ENCODE assay signal across 19 mouse cellular contexts in the genomic region with DNA sequence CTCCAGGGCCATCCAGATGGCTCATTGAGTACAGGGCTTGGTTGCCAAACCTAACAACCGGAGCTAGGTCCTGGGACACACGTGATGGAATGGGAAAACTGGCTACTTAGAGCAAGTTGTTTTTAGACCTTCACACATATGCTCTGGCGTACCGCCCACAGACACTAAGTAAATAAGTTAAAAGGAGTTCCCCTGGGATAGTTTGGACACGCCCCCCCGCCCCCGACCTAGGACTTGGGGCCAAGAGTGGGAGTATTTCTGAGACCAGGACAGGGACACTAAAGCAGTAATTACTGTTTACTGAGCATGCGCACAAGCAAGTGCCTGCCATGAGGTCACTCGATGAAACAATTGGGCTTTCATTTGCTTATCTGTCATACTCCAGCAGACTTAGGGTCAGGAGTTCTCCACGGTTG. TPM values are rescaled to one million over a fixed set of nuclear protein-coding genes. Genes with fewer than 3 reads are reported as not detected.
A peak's percentile ranks its signal among the peaks of the same experiment; 100 is the strongest.
DNase-seq lines count a peak whose midpoint lies in the region; ATAC-seq lines count a peak whose summit lies in the region.
"Had no signal": no experiment of that assay in that cellular context is flagged by ENCODE, and none has a peak within 500 bp of the region (broad histone marks: within the 10 kb centered on the region; RNA-seq: fewer than 3 reads in every experiment).

No protein-coding gene starts in this region.

- intact Hi-C loops in heart, postnatal 14 days (cut with DNase I), result loop anchor here (5.0 kb wide), 1 partner anchor 138 kb away; no protein-coding TSS in a partner anchor

- H3K4me1 ChIP-seq in liver, embryonic 15.5 days (replicated peaks), result peaks cover 3% of the 10 kb centered on the region
- peaks cover 30% of the 10 kb centered on the region for H3K4me1 ChIP-seq in intestine, embryonic 14.5 days (replicated peaks; ENCODE audit: control insufficient read depth, insufficient read depth, low read length)
- peaks cover 14% of the 10 kb centered on the region; the same call in 1 of the 2 replicates for H3K4me1 ChIP-seq in stomach, embryonic 14.5 days (ENCODE audit: control insufficient read depth, insufficient read depth, low read length)
- no peaks in the 10 kb centered on the region for H3K4me1 ChIP-seq in forebrain, embryonic 16.5 days (replicated peaks; ENCODE audit: control insufficient read depth, insufficient read depth, low read length)
- no peaks in the 10 kb centered on the region for H3K4me1 ChIP-seq in midbrain, embryonic 14.5 days (ENCODE audit: control insufficient read depth, insufficient read depth, low read length)

- no peaks in the 10 kb centered on the region for H3K9me3 ChIP-seq in liver, embryonic 15.5 days (replicated peaks)
- no peaks in the 10 kb centered on the region for H3K9me3 ChIP-seq in intestine, embryonic 14.5 days (ENCODE audit: control insufficient read depth, low read length)
- no peaks in the 10 kb centered on the region for H3K9me3 ChIP-seq in stomach, embryonic 14.5 days (ENCODE audit: control insufficient read depth, low read depth, low read length)
- no peaks in the 10 kb centered on the region for H3K9me3 ChIP-seq in forebrain, embryonic 16.5 days (ENCODE audit: control insufficient read depth, low read length)
- H3K9me3 ChIP-seq in midbrain, embryonic 14.5 days (ENCODE audit: control insufficient read depth, low read length), result no peaks in the 10 kb centered on the region
- H3K9me3 ChIP-seq: G1E; hindbrain, embryonic 12.5 days; limb, embryonic 13.5 days had no signal

- no peak overlapping the region for H3K4me2 ChIP-seq in liver, embryonic 15.5 days
- no peak overlapping the region for H3K4me2 ChIP-seq in intestine, embryonic 14.5 days (ENCODE audit: low read length)
- no peak overlapping the region for H3K4me2 ChIP-seq in stomach, embryonic 14.5 days (replicated peaks; ENCODE audit: low read depth, low read length)
- no peak overlapping the region for H3K4me2 ChIP-seq in forebrain, embryonic 16.5 days (ENCODE audit: low read length)
- H3K4me2 ChIP-seq in midbrain, embryonic 14.5 days (ENCODE audit: low read length), result no peak overlapping the region
- H3K4me2 ChIP-seq: hindbrain, embryonic 12.5 days; limb, embryonic 13.5 days had no signal

- no peak overlapping the region for H3K4me3 ChIP-seq in liver, embryonic 15.5 days (replicated peaks)
- H3K4me3 ChIP-seq in intestine, embryonic 14.5 days (ENCODE audit: low read depth, low read length), result no peak overlapping the region
- no peak overlapping the region for H3K4me3 ChIP-seq in stomach, embryonic 14.5 days (ENCODE audit: low read depth, low read length)
- no peak overlapping the region for H3K4me3 ChIP-seq in forebrain, embryonic 16.5 days (replicated peaks; ENCODE audit: low read length)
- H3K4me3 ChIP-seq in midbrain, embryonic 14.5 days (replicated peaks; ENCODE audit: low read depth, low read length), result no peak overlapping the region
- H3K4me3 ChIP-seq: hindbrain, embryonic 12.5 days; limb, embryonic 13.5 days had no signal

- ATAC-seq in liver, embryonic 15.5 days (ENCODE audit: insufficient read depth), result peak; percentile 53
- ATAC-seq in intestine, embryonic 14.5 days (replicated peaks; ENCODE audit: low FRiP score, low TSS enrichment, low read depth), result peak; percentile 72
- no peak for ATAC-seq in stomach, embryonic 14.5 days (ENCODE audit: insufficient number of reproducible peaks, insufficient read depth, low FRiP score, low read depth)
- ATAC-seq in forebrain, embryonic 16.5 days, result no peak
- ATAC-seq in midbrain, embryonic 14.5 days (ENCODE audit: low FRiP score, low TSS enrichment), result no peak

- WGBS in liver, embryonic 15.5 days (ENCODE audit: insufficient replicate concordance), result 64% methylated on average over 10 of the region's 10 CpGs
- WGBS in intestine, embryonic 14.5 days, result 62% methylated on average over 10 of the region's 10 CpGs
- WGBS in stomach, embryonic 14.5 days, result 62% methylated on average over 10 of the region's 10 CpGs
- 82% methylated on average over 10 of the region's 10 CpGs for WGBS in forebrain, embryonic 16.5 days
- WGBS in midbrain, embryonic 14.5 days, result 61% methylated on average over 10 of the region's 10 CpGs

- H3K36me3 ChIP-seq in liver, embryonic 15.5 days (replicated peaks), result no peaks in the 10 kb centered on the region
- no peaks in the 10 kb centered on the region for H3K36me3 ChIP-seq in intestine, embryonic 14.5 days (ENCODE audit: control insufficient read depth, insufficient read depth, low read length)
- no peaks in the 10 kb centered on the region for H3K36me3 ChIP-seq in stomach, embryonic 14.5 days (ENCODE audit: control insufficient read depth, insufficient read depth, low read length)
- H3K36me3 ChIP-seq in forebrain, embryonic 16.5 days (ENCODE audit: control insufficient read depth, insufficient read depth), result no peaks in the 10 kb centered on the region
- no peaks in the 10 kb centered on the region for H3K36me3 ChIP-seq in midbrain, embryonic 14.5 days (ENCODE audit: control insufficient read depth, insufficient read depth, low read length)
- H3K36me3 ChIP-seq: G1E; hindbrain, embryonic 12.5 days; limb, embryonic 13.5 days had no signal

- DNase-seq in heart, postnatal 4 days, result peak; percentile 75
- DNase-seq in heart, postnatal 14 days, result no peak
- DNase-seq in liver, result no peak
- DNase-seq in intestine, embryonic 14.5 days (ENCODE audit: low spot score), result peak; percentile 75
- no peak for DNase-seq in midbrain, embryonic 14.5 days
- DNase-seq: adrenal gland, postnatal 14 days; cerebellum, postnatal 10 days; thymus, postnatal 36 days had no signal

- no peak overlapping the region for H3K27ac ChIP-seq in liver, embryonic 15.5 days (replicated peaks)
- H3K27ac ChIP-seq in intestine, embryonic 14.5 days (ENCODE audit: low read depth), result peak overlapping the region; percentile 51
- H3K27ac ChIP-seq in stomach, embryonic 14.5 days (ENCODE audit: low read length), result peak overlapping the region; percentile 39; the same call in 1 of the 2 replicates
- no peak overlapping the region for H3K27ac ChIP-seq in forebrain, embryonic 16.5 days (ENCODE audit: low read length)
- no peak overlapping the region for H3K27ac ChIP-seq in midbrain, embryonic 14.5 days (replicated peaks; ENCODE audit: low read depth, low read length)
- H3K27ac ChIP-seq: hindbrain, embryonic 12.5 days; limb, embryonic 13.5 days had no signal

- no peak overlapping the region for H3K9ac ChIP-seq in liver, embryonic 15.5 days
- H3K9ac ChIP-seq in intestine, embryonic 14.5 days (ENCODE audit: low read length), result no peak overlapping the region
- no peak overlapping the region for H3K9ac ChIP-seq in stomach, embryonic 14.5 days (replicated peaks; ENCODE audit: low read depth, low read length)
- H3K9ac ChIP-seq in forebrain, embryonic 16.5 days (replicated peaks; ENCODE audit: low read depth, low read length), result no peak overlapping the region
- no peak overlapping the region for H3K9ac ChIP-seq in midbrain, embryonic 14.5 days (replicated peaks; ENCODE audit: low read length)
- H3K9ac ChIP-seq: hindbrain, embryonic 12.5 days; limb, embryonic 13.5 days had no signal

- H3K27me3 ChIP-seq in liver, embryonic 15.5 days, result peaks cover 2% of the 10 kb centered on the region
- no peaks in the 10 kb centered on the region for H3K27me3 ChIP-seq in intestine, embryonic 14.5 days (replicated peaks; ENCODE audit: control insufficient read depth, insufficient read depth, low read length)
- no peaks in the 10 kb centered on the region for H3K27me3 ChIP-seq in stomach, embryonic 14.5 days (ENCODE audit: control insufficient read depth, insufficient read depth, low read length)
- peaks cover 6% of the 10 kb centered on the region for H3K27me3 ChIP-seq in forebrain, embryonic 16.5 days (replicated peaks; ENCODE audit: control insufficient read depth, insufficient read depth, low read length)
- H3K27me3 ChIP-seq in midbrain, embryonic 14.5 days (ENCODE audit: control insufficient read depth, insufficient read depth, low read length), result peaks cover 6% of the 10 kb centered on the region

RNA-seq across cellular contexts. Expression of a gene that starts 42.5 kb away (rescaled TPM):
- total RNA-seq in heart, postnatal 4 days (2021), result not detected
- not detected for total RNA-seq in heart, postnatal 14 days (2021)
- not detected in 2 replicates for polyA plus RNA-seq in liver, embryonic 15.5 days (2015; fragmentation: Nextera tagmentation; extraction: Ambion mirVana)
- polyA plus RNA-seq in intestine, embryonic 14.5 days (2014; fragmentation: Nextera tagmentation; extraction: Ambion mirVana), result 0.15 and 0.20 TPM in 2 replicates
- not detected in 2 replicates for polyA plus RNA-seq in stomach, embryonic 14.5 days (2014; fragmentation: Nextera tagmentation; extraction: Ambion mirVana)
- polyA plus RNA-seq in forebrain, embryonic 16.5 days (2015; fragmentation: Nextera tagmentation; extraction: Ambion mirVana), result not detected in 2 replicates
- not detected in 2 replicates for polyA plus RNA-seq in midbrain, embryonic 14.5 days (2014; fragmentation: Nextera tagmentation; extraction: Ambion mirVana)
- total RNA-seq: adrenal gland, postnatal 14 days; monocyte, adult 5-6 weeks had no signal
- polyA plus RNA-seq: embryonic facial prominence, embryonic 14.5 days; forebrain, embryonic 11.5 days; G1E; gonadal fat pad, adult 2 months; hindbrain, embryonic 12.5 days; limb, embryonic 13.5 days; neural tube, embryonic 14.5 days had no signal

Comparison
In these comparisons a context has a peak if more than half of its experiments do, and no peak if none do; other contexts are left out.
1. DNase-seq: peak in heart, postnatal 4 days (single experiment) and intestine, embryonic 14.5 days (single experiment); none in heart, postnatal 14 days (0 of 2), liver (single experiment) and midbrain, embryonic 14.5 days (single experiment).
2. ATAC-seq: peak in liver, embryonic 15.5 days (single experiment) and intestine, embryonic 14.5 days (single experiment); none in stomach, embryonic 14.5 days (single experiment), forebrain, embryonic 16.5 days (single experiment) and midbrain, embryonic 14.5 days (single experiment).
3. H3K27ac ChIP-seq: peak in intestine, embryonic 14.5 days (single experiment) and stomach, embryonic 14.5 days (single experiment); none in liver, embryonic 15.5 days (single experiment), forebrain, embryonic 16.5 days (single experiment) and midbrain, embryonic 14.5 days (single experiment).